Mouse (Mus musculus): ENCODE results near the gene Olfr27. TPM values are rescaled to one million over a fixed set of nuclear protein-coding genes. Genes with fewer than 3 reads are reported as not detected.

Gene Olfr27
- not detected in 2 replicates for total RNA-seq (2021)
- long read RNA-seq, result 0 reads

DNA sequence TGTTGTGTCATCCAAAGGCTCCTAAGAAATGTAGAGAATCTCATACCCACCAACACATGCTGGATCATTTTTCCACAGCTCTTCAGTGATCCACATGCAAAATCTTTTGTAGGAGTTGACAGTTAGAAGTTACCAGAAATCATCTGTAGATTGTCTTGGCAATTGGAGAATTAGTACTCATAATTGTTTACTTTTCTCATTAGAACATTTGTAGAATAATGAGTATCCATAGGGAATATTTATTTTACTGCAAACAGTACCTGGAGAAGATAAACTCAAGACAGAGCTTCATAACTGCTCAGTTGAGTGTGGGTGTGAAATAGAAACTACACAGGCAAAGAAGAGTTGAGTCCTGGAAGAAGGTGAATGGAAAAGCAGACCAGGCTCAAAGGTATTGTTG is at the start of gene Olfr27:
TSS of gene Olfr27 (plus strand) at position 301 of the 400 bp plus-strand sequence.
- no peak for DNase-seq

DNA sequence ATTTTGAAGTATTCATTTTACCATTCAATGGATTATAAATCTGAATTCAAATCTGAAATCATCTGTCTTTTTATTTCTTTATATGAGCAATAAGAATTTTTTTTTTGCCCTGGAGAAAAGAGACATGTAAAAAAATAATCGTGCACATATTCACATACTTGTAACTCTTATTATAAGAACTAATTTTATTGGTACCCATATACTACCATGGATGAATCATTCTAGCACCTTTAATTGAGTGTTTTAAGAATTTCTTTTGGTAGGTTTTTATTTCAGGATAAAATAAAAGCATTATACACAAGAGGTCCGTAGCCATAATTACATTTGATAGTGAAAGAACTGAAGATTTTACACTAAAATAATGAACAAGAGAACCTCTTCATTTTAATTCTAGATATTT is 49.1 kb upstream of the Olfr27 start, which contains the start of gene Olfr938:
TSS of gene Olfr938 (minus strand) at position 101 of the 400 bp plus-strand sequence.
- no peak for DNase-seq

GRCm38 (mm10) chr9:39127326-39127725 is 605 bp upstream of the Olfr27 start:
- DNase-seq, result no peak

- DNase-seq, result no peak
Measured at GRCm38 (mm10) chr9:39152401-39152800, 24.5 kb downstream of the Olfr27 start.

DNA sequence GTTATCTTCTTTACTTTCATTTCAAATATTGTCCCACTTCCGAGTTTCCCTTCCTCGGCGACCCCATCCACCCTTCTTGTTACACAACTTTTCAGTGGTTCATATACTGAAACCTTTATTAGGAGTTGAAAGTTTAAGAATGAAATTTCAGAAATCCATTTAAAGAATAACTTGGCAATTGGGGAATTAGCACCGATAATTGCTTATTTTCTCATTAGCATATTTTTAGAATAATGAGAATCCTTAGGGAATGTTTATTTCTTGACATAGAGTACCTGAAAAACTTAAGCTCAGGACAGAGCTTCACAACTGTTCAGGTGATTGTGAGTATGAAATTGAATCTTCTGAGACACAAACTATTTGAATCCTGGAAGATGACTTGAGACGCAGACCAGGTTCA is 38.1 kb downstream of the Olfr27 start, which contains the start of gene Olfr943:
TSS of gene Olfr943 (plus strand) at position 301 of the 400 bp plus-strand sequence.
- no peak for DNase-seq

Other genes starting within 250 kb of the Olfr27 start
- not detected in 2 replicates for gene Olfr930, start 198.3 kb upstream of the Olfr27 start, total RNA-seq (2021)
- gene Olfr933, start 155.8 kb upstream of the Olfr27 start, total RNA-seq (2021), result not detected in 2 replicates
- not detected in 2 replicates for gene Olfr934, start 139.8 kb upstream of the Olfr27 start, total RNA-seq (2021)
- not detected in 2 replicates for gene Olfr935, start 128.4 kb upstream of the Olfr27 start, total RNA-seq (2021)
- not detected in 2 replicates for gene Olfr146, start 104.8 kb upstream of the Olfr27 start, total RNA-seq (2021)
- not detected in 2 replicates for gene Olfr937, start 63.2 kb upstream of the Olfr27 start, total RNA-seq (2021)
- not detected in 2 replicates for gene Olfr938, start 49.2 kb upstream of the Olfr27 start, total RNA-seq (2021)
- gene Olfr943, start 38.2 kb downstream of the Olfr27 start, total RNA-seq (2021), result not detected in 2 replicates
- gene Olfr944, start 73.8 kb downstream of the Olfr27 start, total RNA-seq (2021), result not detected in 2 replicates
- gene Olfr1537, start 121.9 kb downstream of the Olfr27 start, total RNA-seq (2021), result not detected in 2 replicates
- not detected in 2 replicates for gene Olfr945, start 148.7 kb downstream of the Olfr27 start, total RNA-seq (2021)
- not detected in 2 replicates for gene Olfr948, start 197.9 kb downstream of the Olfr27 start, total RNA-seq (2021)